Mouse (Mus musculus) kidney, adult 2 months (tissue): ENCODE results near the gene Ccr8.

Source experiments
- CTCF ChIP-seq: fragments of 200-500 bp; conservative IDR thresholded peaks from 2 replicates; pipeline ENCODE4 v1.5.1; 2011; ENCODE audit warnings: low read depth, mild to moderate bottlenecking, control low read depth, low read length, moderate library complexity, mixed read lengths; ENCODE audit not compliant: insufficient read depth, insufficient read length
- POLR2A ChIP-seq: fragments of 200-500 bp; IDR thresholded peaks from one replicate; pipeline ENCODE4 v1.6.1; 2011; ENCODE audit warnings: low read depth, low read length, control low read depth

- TF ChIP-seq POLR2A (no peak), CTCF (no peak)
These were observed 7.5 kb upstream of the Ccr8 start for GRCm38 (mm10) chr9:120084406-120084805.
